Mouse (Mus musculus) ES-E14 (cell line): Measurements from ENCODE around the gene Btg1. TPM values are rescaled to one million over a fixed set of nuclear protein-coding genes. Genes with fewer than 3 reads are reported as not detected.

ENCODE experiments used
- DNase-seq: peaks from one replicate; pipeline ENCODE4 v3.0.0-alpha.2; 2013; ENCODE audit warnings: low read depth, low spot score
- H3K27ac ChIP-seq: 2 replicates; pipeline ENCODE4 v1.5.1; 2012; ENCODE audit warnings: low read depth, mild to moderate bottlenecking, low read length, moderate library complexity, mixed read lengths; ENCODE audit not compliant: poor library complexity, insufficient read depth, severe bottlenecking
- H3K36me3 ChIP-seq: 2 replicates; pipeline ENCODE4 v1.6.1; 2012; ENCODE audit warnings: mild to moderate bottlenecking, low read length, moderate library complexity, mixed read lengths; ENCODE audit not compliant: control insufficient read depth, poor library complexity, insufficient read depth, severe bottlenecking
- H3K4me1 ChIP-seq, 2 experiments: fragments of 150-350 bp in 1 of 2; sonication (generic) in 1 of 2; 2 replicates each; pipeline ENCODE4 v1.6.1; 2012; ENCODE audit warnings: low read length in 2 of 2, mild to moderate bottlenecking in 1 of 2, mixed read lengths in 1 of 2; ENCODE audit not compliant: control insufficient read depth in 2 of 2, insufficient read depth in 2 of 2, poor library complexity in 1 of 2
- H3K4me3 ChIP-seq, 2 experiments: fragments of 150-350 bp in 1 of 2; sonication (generic) in 1 of 2; 2 replicates each; pipeline ENCODE4 v1.5.1; 2012; ENCODE audit warnings: low read length in 2 of 2, low read depth in 1 of 2, mild to moderate bottlenecking in 1 of 2, mixed read lengths in 1 of 2; ENCODE audit not compliant: insufficient read depth in 1 of 2, poor library complexity in 1 of 2, severe bottlenecking in 1 of 2
- H3K9ac ChIP-seq: 2 replicates; pipeline ENCODE4 v1.6.1; 2012; ENCODE audit warnings: low read depth, mild to moderate bottlenecking, low read length, mixed read lengths; ENCODE audit not compliant: poor library complexity, insufficient read depth, severe bottlenecking
- H3K9me3 ChIP-seq: fragments of 150-350 bp; sonication (generic); 2 replicates; pipeline ENCODE4 v1.6.1; 2012; ENCODE audit warnings: low read depth, mild to moderate bottlenecking, low read length; ENCODE audit not compliant: control insufficient read depth, insufficient read depth
- CHD2 ChIP-seq: IDR thresholded peaks from 2 replicates; pipeline ENCODE4 v1.6.1; 2014; ENCODE audit warnings: mild to moderate bottlenecking, low read depth, low read length, inconsistent platforms
- HCFC1 ChIP-seq: IDR thresholded peaks from 2 replicates; pipeline ENCODE4 v1.6.1; 2012; ENCODE audit warnings: low read length, inconsistent platforms, borderline replicate concordance; ENCODE audit not compliant: insufficient read depth
- MAFK ChIP-seq: IDR thresholded peaks from 2 replicates; pipeline ENCODE4 v1.6.1; 2014; ENCODE audit warnings: mild to moderate bottlenecking, low read depth, low read length, inconsistent platforms; ENCODE audit not compliant: insufficient read depth
- ZC3H11A ChIP-seq: IDR thresholded peaks from 2 replicates; pipeline ENCODE4 v1.6.1; 2012; ENCODE audit warnings: low read depth, mild to moderate bottlenecking, inconsistent platforms, low read length, borderline replicate concordance
- ZNF384 ChIP-seq: IDR thresholded peaks from 2 replicates; pipeline ENCODE4 v1.6.1; 2012; ENCODE audit warnings: low read depth, low read length, inconsistent platforms
- in situ Hi-C, 2 experiments: fragments of 600-800 bp; cut with MboI; formaldehyde crosslinking; loops; one replicate each; pipeline ENCODE4 v1.15.1; 2025; ENCODE audit warnings: low sequenced_read_pairs in 2 of 2, inconsistent platforms in 1 of 2; ENCODE audit not compliant: unreplicated experiment in 2 of 2
- total RNA-seq: library from RNA; depleted of rRNA; stranded (reverse); fragments of 300-350 nt; gene quantifications from 2 replicates; pipeline ENCODE4 v1.2.3, GENCODE M21; 2012

Btg1 gene
- total RNA-seq, 1 experiment: 16.1 TPM

GRCm38 (mm10) chr10:96624406-96624805 lies 7.6 kb downstream of the Btg1 start:
- peaks cover 0 to 25% of the 10 kb centered on the region in 2 experiments; a peak in 3 of 4 replicates for H3K4me1 ChIP-seq
- no peak for DNase-seq
- no peaks in the 10 kb centered on the region for H3K9me3 ChIP-seq
- no peak overlapping the region for H3K4me3 ChIP-seq
- H3K27ac ChIP-seq: no peak overlapping the region
- in situ Hi-C loops: no loop called here
- H3K9ac ChIP-seq: no peak overlapping the region
- H3K36me3 ChIP-seq: peaks cover 7% of the 10 kb centered on the region
- no peak for TF ChIP-seq HCFC1
- TF ChIP-seq MAFK: no peak
- no peak for TF ChIP-seq ZNF384

GRCm38 (mm10) chr10:96625061-96625460 lies 8.3 kb downstream of the Btg1 start:
- H3K9me3 ChIP-seq: no peaks in the 10 kb centered on the region
- TF ChIP-seq CHD2: no peak
- TF ChIP-seq ZNF384: no peak
- no peak for TF ChIP-seq ZC3H11A
- no peak for TF ChIP-seq HCFC1
- no peak for TF ChIP-seq MAFK
- in situ Hi-C loops: no loop called here
- H3K4me1 ChIP-seq: peaks cover 0 to 24% of the 10 kb centered on the region in 2 experiments; a peak in 2 of 4 replicates
- H3K4me3 ChIP-seq: no peak overlapping the region
- peaks cover 2% of the 10 kb centered on the region; the same call in 1 of the 2 replicates for H3K36me3 ChIP-seq
- H3K9ac ChIP-seq: no peak overlapping the region
- DNase-seq: no peak
- no peak overlapping the region for H3K27ac ChIP-seq

- H3K4me3 ChIP-seq: no peak overlapping the region
- peaks cover 1 to 30% of the 10 kb centered on the region in 2 experiments for H3K4me1 ChIP-seq
- TF ChIP-seq ZNF384: no peak
- TF ChIP-seq ZC3H11A: no peak
- no peak for TF ChIP-seq CHD2
- TF ChIP-seq HCFC1: no peak
- TF ChIP-seq MAFK: no peak
- no peak for DNase-seq
- peaks cover 2% of the 10 kb centered on the region; the same call in 1 of the 2 replicates for H3K36me3 ChIP-seq
- H3K9me3 ChIP-seq: no peaks in the 10 kb centered on the region
- in situ Hi-C loops: no loop called here
- no peak overlapping the region for H3K27ac ChIP-seq
- H3K9ac ChIP-seq: no peak overlapping the region
Observed at GRCm38 (mm10) chr10:96625682-96626081, 8.9 kb downstream of the Btg1 start.

- TF ChIP-seq ZC3H11A (no peak), ZNF384 (no peak), HCFC1 (no peak), MAFK (no peak), CHD2 (no peak)
- no peak overlapping the region for H3K9ac ChIP-seq
- no peaks in the 10 kb centered on the region for H3K9me3 ChIP-seq
- no peak overlapping the region for H3K4me3 ChIP-seq
- no peaks in the 10 kb centered on the region for H3K36me3 ChIP-seq
- no peak for DNase-seq
- peaks cover 5 to 30% of the 10 kb centered on the region in 2 experiments for H3K4me1 ChIP-seq
- H3K27ac ChIP-seq: no peak overlapping the region
- in situ Hi-C loops: no loop called here
Observed at GRCm38 (mm10) chr10:96626120-96626750, 9.4 kb downstream of the Btg1 start.

- Histone ChIP-seq H3K4me3 (no peak overlapping the region), H3K9me3 (no peaks in the 10 kb centered on the region), H3K9ac (no peak overlapping the region), H3K4me1 (peaks cover 14 to 33% of the 10 kb centered on the region in 2 experiments), H3K36me3 (no peaks in the 10 kb centered on the region), H3K27ac (no peak overlapping the region)
- in situ Hi-C loops: no loop called here
- TF ChIP-seq ZNF384 (no peak), CHD2 (no peak), MAFK (no peak), HCFC1 (no peak), ZC3H11A (no peak)
- DNase-seq: no peak
Observed at GRCm38 (mm10) chr10:96627332-96627731, 10.5 kb downstream of the Btg1 start.
